Mouse (Mus musculus) central nervous system, embryonic 11.5 days (tissue): ENCODE data around the gene Cfap206. TPM values are rescaled to one million over a fixed set of nuclear protein-coding genes. Genes with fewer than 3 reads are reported as not detected.

ENCODE experiments used
- polyA plus RNA-seq: library from polyadenylated mRNA; depleted of rRNA; stranded (reverse); fragments of >200 nt; gene quantifications from 2 replicates; pipeline ENCODE4 v1.2.3, GENCODE M21; 2012; rRNA removed

The Cfap206 gene
- 0.84 and 1.2 TPM in 2 replicates for polyA plus RNA-seq

GRCm38 (mm10) chr4:34729851-34730341 is at the start of gene Cfap206:
Cfap206 (minus strand) TSS chr4:34730206.

GRCm38 (mm10) chr4:34777677-34778527 is 47.9 kb upstream of the Cfap206 start, which contains the start of gene Smim8:
Smim8 (minus strand) TSS chr4:34778423.

GRCm38 (mm10) chr4:34756163-34756562 is 26.2 kb upstream of the Cfap206 start, which contains the start of gene Gm136:
Gm136 (minus strand) TSS chr4:34756263.

DNA sequence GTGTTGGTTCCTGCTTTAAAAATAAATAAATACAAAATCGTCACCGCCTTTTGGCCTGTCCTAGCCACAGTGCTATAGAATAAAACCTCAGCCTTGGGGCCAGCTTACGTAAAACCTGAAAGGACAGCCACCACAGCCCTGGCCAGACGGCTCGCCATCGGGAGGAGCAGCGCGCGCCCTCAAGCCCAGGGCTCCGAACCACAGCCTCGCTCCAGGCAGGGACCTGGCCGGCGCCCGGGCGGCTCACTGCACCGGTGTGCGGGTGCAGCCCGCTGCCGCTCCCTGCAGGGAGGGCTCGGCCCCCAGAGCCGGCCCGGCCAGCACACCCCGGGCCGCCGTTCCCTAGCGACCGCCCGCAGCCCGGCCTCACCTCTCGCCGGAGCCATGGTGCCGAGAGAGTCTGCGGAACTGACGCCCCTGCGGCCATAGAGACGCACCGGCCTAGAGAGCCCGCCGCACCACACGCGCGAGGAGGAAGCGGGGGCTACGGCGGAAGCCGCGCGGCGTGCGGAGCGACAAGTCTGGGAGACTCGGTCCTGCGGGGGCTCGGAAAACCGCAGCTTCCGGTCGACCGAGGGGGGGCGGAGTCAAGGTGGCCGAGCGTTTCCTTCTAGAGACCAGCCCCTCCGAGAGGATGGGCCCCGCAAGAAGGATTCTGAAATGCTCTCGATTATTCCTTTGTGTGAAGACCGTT is 43.0 kb downstream of the Cfap206 start, which contains the start of gene Slc35a1:
Slc35a1 (minus strand) TSS at position 565 of the 694 bp plus-strand sequence.

Other genes starting within 250 kb of the Cfap206 start
- 112 and 117 TPM in 2 replicates for gene Akirin2, start 179.3 kb downstream of the Cfap206 start, polyA plus RNA-seq
- gene Orc3, start 115.3 kb downstream of the Cfap206 start, polyA plus RNA-seq, result 52.2 and 77.1 TPM in 2 replicates
- 38.7 and 50.7 TPM in 2 replicates for gene Rars2, start 115.2 kb downstream of the Cfap206 start, polyA plus RNA-seq
- gene Slc35a1, start 42.8 kb downstream of the Cfap206 start, polyA plus RNA-seq, result 19.9 and 34.3 TPM in 2 replicates
- gene Gm136, start 26.1 kb upstream of the Cfap206 start, polyA plus RNA-seq, result 0.06 TPM in 1 of 2 replicates, not detected in the other
- 10.0 and 20.5 TPM in 2 replicates for gene Smim8, start 48.2 kb upstream of the Cfap206 start, polyA plus RNA-seq
- 15.5 and 22.9 TPM in 2 replicates for gene Zfp292, start 152.8 kb upstream of the Cfap206 start, polyA plus RNA-seq
- gene Cga, start 163.6 kb upstream of the Cfap206 start, polyA plus RNA-seq, result 0.16 and 0.32 TPM in 2 replicates